Mouse (Mus musculus): ENCODE results near the gene Anapc1.
"Not testable (repeated sequence)": the region's sequence is repeated elsewhere in the genome, so short reads cannot be mapped to it uniquely, and the experiment has no call there.

Gene Anapc1

GRCm38 (mm10) chr2:128697566-128697965, 10.4 kb upstream of the Anapc1 start:
- intact Hi-C loops (cut with DNase I), result loop anchor here (5.0 kb wide), 2 partner anchors 40 to 55 kb away; no protein-coding TSS in a partner anchor

GRCm38 (mm10) chr2:128697047-128697446, 9.9 kb upstream of the Anapc1 start:
- intact Hi-C loops (cut with DNase I), result loop anchor here (5.0 kb wide), 2 partner anchors 40 to 55 kb away; no protein-coding TSS in a partner anchor

DNA sequence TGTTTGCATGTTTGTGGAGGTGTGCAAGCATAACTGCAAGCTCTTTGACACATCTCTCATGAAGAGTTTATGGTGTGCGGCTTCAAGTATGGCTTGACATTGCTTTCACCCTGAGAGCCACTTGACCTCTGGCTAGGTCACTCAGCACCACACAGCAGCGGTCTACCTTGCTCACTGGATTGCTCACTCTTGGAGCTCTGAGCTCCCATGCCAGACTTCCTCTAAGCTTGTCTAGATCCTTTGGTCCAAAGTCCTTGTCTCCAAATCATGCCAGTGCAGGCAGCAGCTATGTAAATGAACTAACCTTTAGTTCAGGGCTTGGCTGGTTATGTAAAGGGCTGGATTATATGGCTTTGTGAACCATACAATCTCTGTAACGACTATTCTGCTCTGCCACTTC, 9.2 kb upstream of the Anapc1 start:
- intact Hi-C loops (cut with DNase I), result loop anchor here (5.0 kb wide), 2 partner anchors 41 to 56 kb away; no protein-coding TSS in a partner anchor

DNA sequence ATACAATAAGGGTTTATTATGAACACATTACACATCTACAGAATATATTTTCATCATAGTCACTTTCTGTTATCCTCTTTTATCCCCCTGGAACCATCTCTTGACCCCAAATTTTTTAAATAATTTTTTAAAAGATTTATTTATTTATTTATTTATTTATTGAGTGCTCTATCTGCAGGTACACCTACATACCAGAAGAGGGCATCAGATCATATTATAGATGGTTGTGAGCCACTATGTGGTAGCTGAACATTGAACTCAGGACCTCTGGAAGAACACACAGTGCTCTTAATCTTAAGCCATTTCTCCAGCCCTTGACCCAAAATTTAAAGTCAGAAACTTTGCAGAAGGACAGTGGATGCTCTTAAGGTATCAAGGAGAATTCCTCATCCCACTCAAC, 7.4 kb upstream of the Anapc1 start:
- intact Hi-C loops (cut with DNase I), result no loop called here

DNA sequence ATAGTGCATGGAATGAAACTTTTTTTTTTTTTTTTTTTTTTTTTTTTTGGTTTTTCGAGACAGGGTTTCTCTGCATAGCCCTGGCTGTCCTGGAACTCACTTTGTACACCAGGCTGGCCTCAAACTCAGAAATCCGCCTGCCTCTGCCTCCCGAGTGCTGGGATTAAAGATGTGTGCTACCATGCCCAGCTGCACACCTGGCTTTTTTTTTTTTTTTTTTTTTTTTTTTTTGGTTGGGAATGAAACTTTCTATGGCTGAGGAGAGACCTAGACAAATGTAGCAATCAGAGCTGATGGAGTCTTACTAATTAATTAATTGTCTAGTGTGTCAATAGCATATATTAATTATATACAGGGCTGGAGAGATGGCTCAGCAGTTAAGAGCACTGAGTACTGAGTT, 6.6 kb upstream of the Anapc1 start:
- intact Hi-C loops (cut with DNase I), result not testable (repeated sequence)

- intact Hi-C loops (cut with DNase I), result no loop called here
Observed at GRCm38 (mm10) chr2:128693236-128693635, 6.0 kb upstream of the Anapc1 start.

GRCm38 (mm10) chr2:128692771-128693170, 5.6 kb upstream of the Anapc1 start:
- intact Hi-C loops (cut with DNase I), result no loop called here

- intact Hi-C loops (cut with DNase I), result no loop called here
Observed at GRCm38 (mm10) chr2:128692336-128692735, 5.1 kb upstream of the Anapc1 start.

GRCm38 (mm10) chr2:128687558-128688120, 448 bp upstream of the Anapc1 start:
- intact Hi-C loops (cut with DNase I), result no loop called here

- intact Hi-C loops (cut with DNase I), result no loop called here
Observed at GRCm38 (mm10) chr2:128680661-128681060, 6.5 kb downstream of the Anapc1 start.

- intact Hi-C loops (cut with DNase I), result no loop called here
Observed at GRCm38 (mm10) chr2:128620578-128620977, 66.6 kb downstream of the Anapc1 start.

GRCm38 (mm10) chr2:128615366-128615765, 71.8 kb downstream of the Anapc1 start:
- intact Hi-C loops (cut with DNase I), result no loop called here

- intact Hi-C loops (cut with DNase I), result no loop called here
Observed at GRCm38 (mm10) chr2:128613365-128613764, 73.8 kb downstream of the Anapc1 start.

- intact Hi-C loops (cut with DNase I), result no loop called here
Observed at GRCm38 (mm10) chr2:128612275-128612674, 74.9 kb downstream of the Anapc1 start.

- intact Hi-C loops (cut with DNase I), result no loop called here
Observed at GRCm38 (mm10) chr2:128611178-128611577, 76.0 kb downstream of the Anapc1 start.

GRCm38 (mm10) chr2:128609286-128609685, 77.9 kb downstream of the Anapc1 start:
- intact Hi-C loops (cut with DNase I), result no loop called here

DNA sequence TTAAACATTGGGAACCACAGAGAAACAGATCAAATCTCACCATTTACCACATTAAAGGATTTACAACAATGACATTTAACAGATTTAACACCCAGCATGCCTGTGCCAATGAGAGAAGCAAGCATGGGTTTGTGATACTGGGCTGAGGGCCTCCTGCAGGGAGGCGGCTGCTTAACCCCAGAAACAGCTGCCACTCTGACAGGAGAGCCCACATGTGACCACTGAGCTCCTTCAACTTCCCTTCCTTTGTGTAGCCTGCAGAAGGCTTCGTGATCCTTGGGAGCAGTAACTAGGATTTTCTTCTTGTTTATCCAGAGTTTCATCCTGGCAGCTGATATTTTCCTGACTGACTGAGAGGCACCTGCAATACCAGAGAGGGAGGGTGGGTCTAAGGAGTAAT, 85.7 kb downstream of the Anapc1 start:
- intact Hi-C loops (cut with DNase I), result no loop called here

DNA sequence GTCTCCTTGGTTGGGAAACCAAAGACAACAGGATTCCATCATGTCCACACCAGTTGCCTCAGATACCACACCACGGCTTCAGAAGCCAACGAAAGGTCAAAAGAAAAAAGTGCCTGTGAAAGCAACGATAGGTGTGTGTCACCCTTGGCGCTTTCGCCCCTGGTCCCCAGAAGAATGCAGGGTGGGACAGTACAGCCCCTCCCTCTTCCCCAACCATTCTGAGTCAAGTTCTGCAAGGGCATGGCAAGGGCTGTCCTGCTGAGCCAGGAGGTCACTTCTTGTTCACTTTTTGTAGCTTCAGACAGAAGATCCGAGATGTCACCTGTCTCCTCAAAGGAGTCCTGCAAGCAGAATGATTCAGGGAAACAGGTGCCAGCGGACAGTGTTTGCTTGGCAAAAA, 94.9 kb downstream of the Anapc1 start:
- intact Hi-C loops (cut with DNase I), result no loop called here

- intact Hi-C loops (cut with DNase I), result no loop called here
Observed at GRCm38 (mm10) chr2:128590909-128591308, 96.3 kb downstream of the Anapc1 start, which contains the start of gene Spdye4c. TSS of gene Spdye4c (plus strand) at chr2:128591209.

DNA sequence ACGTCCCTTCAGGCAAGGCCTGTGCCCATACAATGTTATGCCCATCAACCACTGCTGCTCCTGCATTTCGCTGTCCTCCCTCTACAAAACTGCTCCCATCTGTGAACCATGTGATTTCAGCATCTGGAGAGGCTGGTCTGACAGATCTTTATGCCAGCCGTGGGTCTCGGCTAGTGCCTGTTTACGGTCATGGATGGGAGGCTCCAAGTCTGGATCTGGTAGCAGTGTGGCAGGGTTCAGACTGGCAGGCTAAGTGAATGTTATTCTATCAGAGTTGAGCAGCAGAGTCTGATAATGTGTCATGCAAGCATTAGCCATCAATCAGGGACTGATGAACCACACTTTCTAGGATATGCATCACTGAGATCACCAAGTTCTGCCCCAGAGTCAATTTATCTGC, 104.3 kb downstream of the Anapc1 start:
- intact Hi-C loops (cut with DNase I), result no loop called here

DNA sequence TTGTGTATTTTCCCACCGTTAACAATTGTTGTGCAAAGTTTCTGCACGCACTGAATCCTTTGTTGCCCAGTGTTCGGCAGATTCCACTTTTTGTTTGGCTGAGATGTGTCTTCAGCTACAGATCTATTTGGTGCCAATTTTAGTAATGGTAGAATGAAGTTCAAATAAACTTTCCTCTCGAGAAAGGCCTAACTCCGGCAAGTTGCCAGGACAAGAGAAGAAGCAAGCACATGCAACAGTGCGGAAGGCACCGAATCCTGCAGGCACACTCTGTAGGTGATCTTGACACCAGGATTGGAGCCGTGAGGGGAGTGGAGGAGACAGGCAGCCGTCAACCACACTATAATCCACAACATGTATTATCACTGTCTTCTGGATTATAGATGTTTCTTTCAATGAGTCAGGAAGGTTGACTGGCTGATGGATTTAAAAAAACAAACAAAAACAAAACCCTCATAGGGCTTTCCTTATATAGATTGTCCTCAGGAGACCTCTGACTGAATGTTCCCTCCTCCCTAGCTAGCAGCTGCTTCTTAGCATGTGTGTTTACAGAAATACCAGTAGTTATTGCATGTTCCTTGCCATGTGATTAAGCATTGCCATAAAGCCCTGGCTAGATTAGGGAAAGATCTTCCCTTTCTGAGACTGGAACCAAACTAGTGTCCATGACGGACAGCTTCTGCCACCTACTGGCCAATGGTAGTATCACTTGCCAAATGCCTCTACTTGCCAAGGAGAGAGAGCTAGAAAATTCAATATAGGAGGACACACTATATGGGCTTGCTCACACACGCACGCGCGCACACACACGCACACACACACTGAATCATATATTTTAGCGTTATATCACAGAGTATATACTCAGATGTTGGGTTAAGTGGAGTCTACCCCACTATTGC, 114.2 kb downstream of the Anapc1 start:
- intact Hi-C loops (cut with DNase I), result loop anchor here (2.0 to 5.0 kb wide), 3 partner anchors 161 to 684 kb away; no protein-coding TSS in a partner anchor

- intact Hi-C loops (cut with DNase I), result loop anchor here (5.0 kb wide), 2 partner anchors 159 to 449 kb away; no protein-coding TSS in a partner anchor
Observed at GRCm38 (mm10) chr2:128571001-128571400, 116.2 kb downstream of the Anapc1 start.

Data from adrenal gland (tissue).